Mouse (Mus musculus) lung, embryonic 14.5 days (tissue): ENCODE results near the gene Tufm. TPM values are rescaled to one million over a fixed set of nuclear protein-coding genes. Genes with fewer than 3 reads are reported as not detected.

ENCODE experiments used
- ATAC-seq: fragments of 200-750 bp; cut with Nextera tagmentation; 2 replicates; pipeline ENCODE4 v1.8.0; 2017; ENCODE audit warnings: mild to moderate bottlenecking, moderate TSS enrichment, moderate library complexity; ENCODE audit not compliant: insufficient read depth
- DNase-seq: peaks from one replicate; pipeline ENCODE4 v3.0.0-alpha.2; 2015
- H3K27ac ChIP-seq: fragments of 300-500 bp; sonication (generic); 2 replicates; pipeline ENCODE4 v1.5.1; 2014; ENCODE audit warnings: low read depth, mild to moderate bottlenecking, moderate library complexity
- H3K27me3 ChIP-seq: fragments of 300-500 bp; sonication (generic); 2 replicates; pipeline ENCODE4 v1.6.1; 2014; ENCODE audit warnings: low read length, control low read depth; ENCODE audit not compliant: insufficient read depth
- H3K36me3 ChIP-seq: fragments of 300-500 bp; sonication (generic); 2 replicates; pipeline ENCODE4 v1.6.1; 2014; ENCODE audit warnings: control low read depth; ENCODE audit not compliant: insufficient read depth
- H3K4me1 ChIP-seq: fragments of 300-500 bp; sonication (generic); 2 replicates; pipeline ENCODE4 v1.6.1; 2014; ENCODE audit warnings: antibody characterized with exemption, control low read depth; ENCODE audit not compliant: insufficient read depth
- H3K4me2 ChIP-seq: fragments of 300-500 bp; sonication (generic); 2 replicates; pipeline ENCODE4 v1.6.1; 2014; ENCODE audit warnings: mild to moderate bottlenecking
- H3K4me3 ChIP-seq: fragments of 300-500 bp; sonication (generic); 2 replicates; pipeline ENCODE4 v1.5.1; 2014; ENCODE audit warnings: low read depth, low read length
- H3K9ac ChIP-seq: fragments of 300-500 bp; sonication (generic); 2 replicates; pipeline ENCODE4 v1.6.1; 2014
- H3K9me3 ChIP-seq: fragments of 300-500 bp; sonication (generic); 2 replicates; pipeline ENCODE4 v1.6.1; 2016; ENCODE audit warnings: low read depth, low read length, control low read depth
- CTCF ChIP-seq: IDR thresholded peaks from 2 replicates; pipeline ENCODE4 v1.5.1; 2016; ENCODE audit warnings: antibody characterized with exemption, low read depth
- WGBS: fragments of 180-500 bp; shearing (Covaris S2); extraction: QIAGEN DNeasy Blood & Tissue Kit; methylation state at CpG from one replicate; pipeline ENCODE4 v1.1.7; 2014; 5-methylcytosine and 5-hydroxymethylcytosine counted together
- polyA plus RNA-seq: library from polyadenylated mRNA; unstranded; fragments of >200 nt; fragmentation: Nextera tagmentation; extraction: Ambion mirVana; gene quantifications from 2 replicates; pipeline ENCODE4 v1.2.1, GENCODE M21; 2014

Gene Tufm
- polyA plus RNA-seq, 1 experiment from 2014 or later = 126 TPM

DNA sequence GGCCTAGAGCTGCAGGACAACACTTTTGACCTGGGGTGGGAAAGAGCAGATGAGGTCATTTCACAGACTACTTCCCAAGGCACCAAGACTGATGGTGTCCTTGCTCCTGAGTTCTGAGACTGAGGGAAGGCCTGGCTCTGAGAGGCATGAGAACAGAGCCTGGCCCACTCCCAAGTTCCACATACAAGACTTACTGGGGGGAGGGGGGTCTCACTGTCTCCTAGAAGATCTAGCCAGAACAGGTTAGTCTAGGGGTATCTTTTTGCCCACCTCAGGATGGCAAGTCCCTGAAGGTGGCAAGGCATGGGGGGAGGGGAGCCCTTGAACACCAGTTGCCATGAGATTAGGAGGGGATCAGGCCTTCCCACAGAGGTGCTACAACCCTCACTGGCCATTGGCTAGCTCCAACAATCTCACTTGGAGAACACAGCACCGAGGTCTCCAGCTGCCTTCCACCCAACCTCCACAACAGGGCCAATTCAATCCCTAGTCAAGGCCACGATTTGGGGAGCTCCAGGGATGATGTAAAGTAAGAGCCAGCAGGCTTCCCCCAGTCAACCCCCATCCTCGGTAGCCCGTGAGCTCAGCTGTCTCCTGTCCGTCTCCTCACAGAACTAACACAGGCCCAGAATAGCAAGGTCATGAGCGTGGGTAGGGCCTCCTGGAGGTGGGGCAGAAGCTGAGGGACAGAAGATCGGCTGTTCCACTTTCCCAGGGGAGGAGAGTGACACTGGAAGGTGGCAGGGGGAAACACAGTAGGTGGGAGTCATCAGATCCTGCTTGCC, 21.7 kb upstream of the Tufm start:
- Histone ChIP-seq H3K27ac (peak overlapping the region; percentile 12; the same call in 1 of the 2 replicates), H3K4me1 (no peaks in the 10 kb centered on the region), H3K9ac (no peak overlapping the region), H3K4me3 (no peak overlapping the region), H3K27me3 (no peaks in the 10 kb centered on the region), H3K4me2 (no peak overlapping the region), H3K36me3 (peaks cover 42% of the 10 kb centered on the region), H3K9me3 (no peaks in the 10 kb centered on the region)
- DNase-seq = no peak
- ATAC-seq = no peak
- 20% methylated on average over 7 of the region's 7 CpGs for WGBS
- no peak for TF ChIP-seq CTCF

DNA sequence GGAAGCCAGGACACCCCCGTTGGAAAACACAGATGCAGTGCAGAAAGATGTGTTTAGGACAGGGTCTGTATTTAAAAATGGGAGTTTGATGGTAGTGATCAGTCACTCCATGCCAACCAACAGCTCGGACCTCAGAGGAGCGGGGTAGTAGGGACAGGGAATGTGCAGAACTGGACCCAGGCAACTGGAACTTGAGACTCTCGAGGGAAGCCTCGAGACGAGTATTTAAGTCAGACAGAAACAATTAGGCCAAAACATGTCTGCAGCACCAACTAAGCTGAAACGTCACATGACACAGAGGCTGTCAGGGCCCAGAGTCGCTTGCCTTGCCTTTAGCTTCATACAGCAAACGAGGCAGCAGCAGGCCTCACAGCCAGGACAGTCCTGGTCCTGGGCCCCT, 21.0 kb upstream of the Tufm start:
- H3K4me1 ChIP-seq = no peaks in the 10 kb centered on the region
- H3K27ac ChIP-seq = no peak overlapping the region; the same call in 1 of the 2 replicates
- TF ChIP-seq CTCF = no peak
- ATAC-seq = no peak
- no peak overlapping the region for H3K4me2 ChIP-seq
- H3K36me3 ChIP-seq = peaks cover 47% of the 10 kb centered on the region
- WGBS = 36% methylated on average over 9 of the region's 9 CpGs
- no peaks in the 10 kb centered on the region for H3K9me3 ChIP-seq
- H3K27me3 ChIP-seq = no peaks in the 10 kb centered on the region
- H3K9ac ChIP-seq = no peak overlapping the region
- peak; percentile 15 for DNase-seq
- H3K4me3 ChIP-seq = no peak overlapping the region

DNA sequence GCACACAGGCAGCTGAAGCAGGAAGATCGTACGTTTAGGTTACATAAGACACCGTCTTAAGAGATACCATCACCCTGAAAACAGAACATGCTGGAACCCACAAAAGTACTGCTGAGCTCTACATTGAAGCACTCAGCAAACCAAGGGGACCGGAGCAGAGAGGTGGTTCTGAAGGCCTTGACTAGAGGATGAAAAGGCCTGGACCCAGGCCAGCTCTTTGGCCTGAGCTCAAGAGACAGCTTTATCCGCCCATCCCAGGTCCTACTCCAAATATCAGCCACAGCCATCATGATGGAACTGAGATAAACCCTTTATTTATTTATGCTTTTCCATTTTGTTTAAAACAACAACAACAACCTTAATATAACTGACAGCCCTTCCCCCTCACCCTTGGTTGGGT, 20.5 kb upstream of the Tufm start:
- no peak for TF ChIP-seq CTCF
- Histone ChIP-seq H3K27me3 (no peaks in the 10 kb centered on the region), H3K4me2 (no peak overlapping the region), H3K36me3 (peaks cover 53% of the 10 kb centered on the region), H3K27ac (no peak overlapping the region), H3K9me3 (no peaks in the 10 kb centered on the region), H3K4me1 (no peaks in the 10 kb centered on the region), H3K9ac (no peak overlapping the region), H3K4me3 (no peak overlapping the region)
- ATAC-seq (no peak), DNase-seq (no peak)
- 78% methylated on average over 5 of the region's 5 CpGs for WGBS

DNA sequence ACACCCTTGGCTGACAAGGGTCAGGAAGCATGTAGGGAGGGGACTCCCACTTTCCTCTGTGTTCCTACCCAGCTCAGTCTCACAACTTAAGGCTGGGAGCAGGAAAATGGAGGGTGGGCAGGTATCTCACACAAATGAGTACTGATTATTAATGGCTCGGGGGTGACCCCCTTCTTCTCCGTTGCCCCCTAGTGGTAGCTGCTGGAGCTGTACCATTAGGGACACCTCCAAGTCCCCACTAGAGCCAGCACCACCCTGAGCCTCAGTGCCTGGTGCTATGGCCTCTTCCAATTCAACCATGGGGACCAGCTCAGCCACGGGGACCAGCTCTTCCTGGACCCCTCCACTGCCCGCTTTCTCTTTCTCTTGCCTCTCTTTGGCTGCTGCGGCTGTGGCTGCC, 19.9 kb upstream of the Tufm start:
- H3K4me2 ChIP-seq = no peak overlapping the region
- WGBS = 64% methylated on average over 5 of the region's 5 CpGs
- TF ChIP-seq CTCF = peak; percentile 69
- no peak overlapping the region for H3K27ac ChIP-seq
- H3K9ac ChIP-seq = no peak overlapping the region
- ATAC-seq = peak; percentile 47; the same call in 1 of the 2 replicates
- H3K4me3 ChIP-seq = no peak overlapping the region
- DNase-seq = peak; percentile 47
- H3K27me3 ChIP-seq = no peaks in the 10 kb centered on the region
- H3K9me3 ChIP-seq = no peaks in the 10 kb centered on the region
- no peaks in the 10 kb centered on the region for H3K4me1 ChIP-seq
- peaks cover 59% of the 10 kb centered on the region for H3K36me3 ChIP-seq

DNA sequence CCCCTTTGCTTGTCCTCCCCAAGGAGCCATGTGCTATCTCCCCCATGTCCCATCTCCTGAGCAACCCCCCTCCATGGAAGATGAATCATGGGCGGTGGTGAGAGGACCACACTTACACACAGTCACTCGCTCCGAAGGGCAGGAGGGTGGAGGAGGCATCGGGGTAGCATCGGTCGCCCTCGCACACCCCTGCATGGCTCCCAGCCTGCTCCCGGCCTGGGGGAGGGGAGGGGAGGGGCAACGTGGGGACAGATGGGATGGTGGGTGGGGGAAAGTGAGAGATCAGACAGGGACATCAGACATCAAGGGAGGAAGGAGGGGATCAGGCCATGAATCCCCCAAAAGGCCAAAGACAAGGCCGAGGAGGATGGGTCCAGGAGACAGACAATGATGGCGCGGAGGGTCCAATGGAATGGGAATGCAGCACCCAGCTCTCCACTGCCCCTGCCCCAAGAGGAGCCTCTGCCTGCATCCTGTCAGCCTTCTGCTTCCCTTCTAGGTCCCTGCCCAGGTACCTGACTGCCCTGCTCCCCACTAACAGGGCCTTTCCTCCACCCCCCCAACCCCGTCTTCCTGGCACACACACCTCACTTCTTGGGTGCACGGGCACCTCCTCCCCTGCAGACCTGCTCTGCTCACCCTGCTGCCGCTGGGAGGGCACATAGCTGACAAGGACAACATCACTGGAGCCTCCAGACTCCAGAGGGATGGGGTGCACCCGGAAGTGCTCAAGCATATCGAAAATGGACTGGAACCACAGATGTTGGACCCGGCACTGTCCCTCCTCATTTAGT, 19.1 kb upstream of the Tufm start:
- Histone ChIP-seq H3K4me1 (no peaks in the 10 kb centered on the region), H3K27ac (no peak overlapping the region), H3K27me3 (no peaks in the 10 kb centered on the region), H3K4me2 (no peak overlapping the region), H3K9me3 (no peaks in the 10 kb centered on the region), H3K9ac (no peak overlapping the region), H3K36me3 (peaks cover 65% of the 10 kb centered on the region), H3K4me3 (no peak overlapping the region)
- TF ChIP-seq CTCF = no peak
- DNase-seq (no peak), ATAC-seq (no peak)
- 82% methylated on average over 18 of the region's 18 CpGs for WGBS

DNA sequence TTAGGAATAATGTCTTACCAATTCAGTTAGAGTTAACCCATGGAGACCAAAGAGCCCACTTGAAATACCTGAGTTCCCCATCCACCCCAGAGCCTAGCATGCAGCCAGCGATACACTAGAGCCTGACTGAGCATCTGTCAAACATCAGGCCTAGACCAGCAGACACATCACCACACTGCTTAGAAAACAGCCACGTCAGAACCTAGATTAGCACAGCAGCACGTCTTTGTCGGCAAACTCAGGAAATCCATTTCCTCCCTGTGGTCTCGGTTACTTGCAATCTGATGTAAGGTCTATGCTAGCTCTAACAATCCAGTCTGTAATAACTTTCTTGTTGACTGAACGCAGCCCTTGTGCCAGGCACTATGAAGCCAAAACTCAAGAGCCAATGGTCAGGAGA, 17.1 kb upstream of the Tufm start:
- Histone ChIP-seq H3K9ac (no peak overlapping the region), H3K36me3 (peaks cover 65% of the 10 kb centered on the region)

DNA sequence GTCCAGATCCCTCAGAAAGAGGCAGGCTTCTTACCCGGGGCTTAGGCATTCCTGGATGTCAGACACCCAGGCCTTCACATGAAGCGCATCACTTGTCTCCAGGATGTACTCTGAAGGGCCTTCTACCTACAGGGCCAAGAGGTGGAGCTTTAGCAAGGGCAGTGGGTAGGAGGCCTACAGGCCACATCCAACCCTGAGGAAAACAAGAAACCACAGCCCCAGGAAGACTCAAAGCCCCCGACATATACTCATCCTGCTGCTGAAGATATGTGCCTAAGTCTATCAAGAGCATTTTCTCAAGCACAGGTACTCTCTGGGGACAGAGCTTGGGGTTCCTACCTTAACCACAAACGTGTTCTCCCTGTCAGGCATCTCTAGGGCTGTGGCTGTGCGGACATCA, 15.8 kb upstream of the Tufm start:
- WGBS = 82% methylated on average over 5 of the region's 5 CpGs
- Histone ChIP-seq H3K4me2 (no peak overlapping the region), H3K27ac (no peak overlapping the region), H3K4me1 (peaks cover 7% of the 10 kb centered on the region; the same call in 1 of the 2 replicates), H3K9me3 (no peaks in the 10 kb centered on the region), H3K4me3 (no peak overlapping the region), H3K27me3 (no peaks in the 10 kb centered on the region), H3K36me3 (peaks cover 62% of the 10 kb centered on the region), H3K9ac (no peak overlapping the region)
- ATAC-seq = no peak
- DNase-seq = no peak
- no peak for TF ChIP-seq CTCF

More for the DNA sequence above, 17.1 kb upstream of the Tufm start:
- no peaks in the 10 kb centered on the region for H3K4me1 ChIP-seq
- H3K4me3 ChIP-seq = no peak overlapping the region
- WGBS = 73% methylated on average over 6 of the region's 6 CpGs
- TF ChIP-seq CTCF = no peak
- no peaks in the 10 kb centered on the region for H3K27me3 ChIP-seq
- DNase-seq = no peak
- no peak for ATAC-seq
- H3K9me3 ChIP-seq = no peaks in the 10 kb centered on the region
- no peak overlapping the region for H3K4me2 ChIP-seq
- H3K27ac ChIP-seq = no peak overlapping the region
